Mouse (Mus musculus): Measurements from ENCODE around the gene Smpdl3b. TPM values are rescaled to one million over a fixed set of nuclear protein-coding genes. Genes with fewer than 3 reads are reported as not detected.

Gene Smpdl3b
- 0.73 and 0.87 TPM in 2 replicates for polyA plus RNA-seq (2012; rRNA removed)

GRCm38 (mm10) chr4:132756974-132757373, at the start of gene Smpdl3b:
Gene Smpdl3b, minus strand, starts transcription at chr4:132757252.

DNA sequence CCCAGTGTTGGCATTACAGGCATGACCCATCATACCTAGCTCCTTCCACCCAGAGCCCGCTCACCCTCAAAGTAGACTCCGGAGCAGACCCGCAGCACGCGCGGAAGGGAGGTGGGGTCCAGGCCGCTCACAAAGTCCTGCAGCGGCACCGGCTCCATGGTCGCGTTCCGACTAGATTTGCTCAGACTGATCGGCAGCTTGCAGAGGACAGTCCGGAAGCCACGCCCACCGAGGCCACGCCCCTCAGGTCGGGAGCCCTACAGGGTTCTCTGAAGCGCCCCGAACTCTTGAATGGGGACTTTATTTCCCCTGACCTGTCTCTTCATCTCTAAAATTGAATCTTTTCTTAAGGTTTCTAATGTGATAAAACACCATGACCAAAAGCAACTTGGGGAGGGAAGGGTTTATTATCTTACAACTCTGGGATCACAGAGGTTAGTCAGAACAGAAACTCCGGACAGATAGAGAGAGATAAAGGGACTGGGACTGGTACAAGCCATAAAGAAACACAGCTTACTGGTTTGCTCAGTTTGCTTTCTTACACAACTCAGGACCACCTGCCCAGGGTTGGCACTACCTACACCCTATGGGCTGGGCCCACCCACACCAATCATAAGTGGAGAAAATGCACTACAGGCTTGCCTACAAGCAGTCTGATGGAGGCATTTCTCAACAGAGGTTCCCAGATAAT, 39.3 kb upstream of the Smpdl3b start, which contains the start of gene Themis2:
Themis2 (minus strand) TSS at position 192 of the 691 bp plus-strand sequence.

DNA sequence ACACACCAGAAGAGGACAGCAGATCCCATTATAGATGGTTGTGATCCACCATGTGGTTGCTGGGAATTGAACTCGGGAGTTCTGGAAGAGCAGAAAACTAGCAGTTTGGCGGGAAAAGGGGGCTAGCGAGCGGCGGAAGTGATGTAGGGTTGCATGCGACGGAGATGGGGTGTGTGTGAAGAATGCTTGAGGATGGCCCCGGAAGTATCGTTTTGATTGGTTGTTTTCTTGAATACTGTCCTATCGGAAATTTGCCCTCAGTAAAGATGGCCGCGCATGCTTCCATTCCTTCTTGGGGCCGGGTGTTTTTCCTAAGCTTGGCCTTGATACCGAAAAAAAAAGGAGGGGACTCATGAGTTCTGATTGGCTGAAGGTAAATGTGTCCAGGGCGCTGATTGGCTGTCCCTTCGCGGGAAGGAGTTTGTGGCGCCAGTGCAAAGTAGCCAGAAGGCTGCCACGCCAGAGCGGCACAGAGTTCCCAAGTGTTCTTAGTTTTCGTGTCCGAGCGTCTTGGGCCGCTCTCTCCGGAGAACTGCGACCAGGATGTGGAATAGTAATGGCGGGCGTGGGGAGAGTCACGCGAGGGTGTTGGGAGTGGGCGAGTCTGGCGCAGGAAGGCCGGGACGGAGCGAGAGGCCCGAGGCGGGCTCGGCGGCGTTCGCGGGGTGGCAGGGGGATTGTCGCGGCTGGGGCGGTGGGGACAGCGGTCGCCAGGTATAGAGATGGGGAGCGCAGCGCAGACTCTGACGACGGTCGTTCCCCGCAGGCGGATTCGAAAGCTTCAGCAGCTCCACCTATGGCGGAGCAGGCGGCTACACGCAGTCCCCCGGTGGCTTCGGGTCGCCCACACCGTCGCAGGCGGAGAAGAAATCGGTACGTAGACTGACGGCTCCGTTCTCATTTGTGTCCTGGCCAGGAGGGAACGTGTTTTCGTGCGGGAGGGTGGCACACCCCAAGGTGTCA, 11.1 kb upstream of the Smpdl3b start, which contains the start of gene Rpa2:
Rpa2 (plus strand) TSS at position 419 of the 963 bp plus-strand sequence.

GRCm38 (mm10) chr4:132732148-132732684, 24.8 kb downstream of the Smpdl3b start, which contains the start of gene Xkr8:
Gene Xkr8, minus strand, starts transcription at chr4:132732546.

Other genes with a start within 250 kb of the Smpdl3b start
- gene Sesn2, start 246.8 kb downstream of the Smpdl3b start, polyA plus RNA-seq (2012; rRNA removed): 2.9 and 3.3 TPM in 2 replicates
- gene Atpif1, start 223.6 kb downstream of the Smpdl3b start, polyA plus RNA-seq (2012; rRNA removed): 941 and 974 TPM in 2 replicates
- 98.9 and 101 TPM in 2 replicates for gene Dnajc8, start 221.7 kb downstream of the Smpdl3b start, polyA plus RNA-seq (2012; rRNA removed)
- 0.42 and 0.65 TPM in 2 replicates for gene Ptafr, start 193.2 kb downstream of the Smpdl3b start, polyA plus RNA-seq (2012; rRNA removed)
- gene Eya3, start 118.3 kb downstream of the Smpdl3b start, polyA plus RNA-seq (2012; rRNA removed): 11.6 and 13.3 TPM in 2 replicates
- gene Xkr8, start 24.7 kb downstream of the Smpdl3b start, polyA plus RNA-seq (2012; rRNA removed): 1.5 and 2.0 TPM in 2 replicates
- gene Rpa2, start 11.1 kb upstream of the Smpdl3b start, polyA plus RNA-seq (2012; rRNA removed): 54.3 and 63.5 TPM in 2 replicates
- gene Themis2, start 39.1 kb upstream of the Smpdl3b start, polyA plus RNA-seq (2012; rRNA removed): 2.0 and 2.6 TPM in 2 replicates
- gene Ppp1r8, start 85.9 kb upstream of the Smpdl3b start, polyA plus RNA-seq (2012; rRNA removed): 36.6 and 40.5 TPM in 2 replicates
- gene Stx12, start 127.3 kb upstream of the Smpdl3b start, polyA plus RNA-seq (2012; rRNA removed): 13.7 and 15.7 TPM in 2 replicates
- 7.5 and 8.1 TPM in 2 replicates for gene Fam76a, start 165.3 kb upstream of the Smpdl3b start, polyA plus RNA-seq (2012; rRNA removed)
- gene Fgr, start 216.8 kb upstream of the Smpdl3b start, polyA plus RNA-seq (2012; rRNA removed): 0.60 and 0.91 TPM in 2 replicates